ENCODE assay signal across 30 mouse cellular contexts in genomic region chr15:6787236-6787635, GRCm38 (mm10).
DNase-seq lines count a peak whose midpoint lies in the region; ATAC-seq and TF ChIP-seq lines count a peak whose summit lies in the region.
"Had no signal": no experiment of that assay in that cellular context is flagged by ENCODE, and none has a peak within 500 bp of the region (broad histone marks: within the 10 kb centered on the region; RNA-seq: fewer than 3 reads in every experiment).

No protein-coding gene starts in this region.

- peaks cover 36% of the 10 kb centered on the region for H3K36me3 ChIP-seq in heart, embryonic 11.5 days (ENCODE audit: control insufficient read depth, insufficient read depth, low read length)
- peaks cover 80% of the 10 kb centered on the region for H3K36me3 ChIP-seq in forebrain, embryonic 15.5 days

- peak; percentile 66 for ATAC-seq in frontal cortex, adult (ENCODE audit: low TSS enrichment)
- ATAC-seq in heart, embryonic 11.5 days (replicated peaks; ENCODE audit: insufficient number of reproducible peaks, low FRiP score, low TSS enrichment), result no peak
- ATAC-seq in forebrain, embryonic 15.5 days (replicated peaks), result no peak
- ATAC-seq: activated CD4-positive, CD25-positive, alpha-beta regulatory T cell, adult 4 months; CD4-positive, CD25-positive, alpha-beta regulatory T cell, adult 4 months; forebrain, embryonic 14.5 days; Patski had no signal

- no peak overlapping the region for H3K9ac ChIP-seq in heart, embryonic 11.5 days (ENCODE audit: low read depth, low read length)
- H3K9ac ChIP-seq in forebrain, embryonic 15.5 days (replicated peaks), result no peak overlapping the region
- H3K9ac ChIP-seq: embryonic facial prominence, embryonic 13.5 days; embryonic facial prominence, embryonic 15.5 days; forebrain, embryonic 12.5 days had no signal

- H3K9me3 ChIP-seq in heart, embryonic 11.5 days (replicated peaks; ENCODE audit: control insufficient read depth, low read length), result no peaks in the 10 kb centered on the region
- H3K9me3 ChIP-seq in forebrain, embryonic 15.5 days, result no peaks in the 10 kb centered on the region
- H3K9me3 ChIP-seq: embryonic facial prominence, embryonic 13.5 days; embryonic facial prominence, embryonic 15.5 days; forebrain, embryonic 10.5 days; forebrain, embryonic 12.5 days; G1E had no signal

- 92% methylated on average over 10 of the region's 10 CpGs for WGBS in heart, embryonic 11.5 days (ENCODE audit: insufficient replicate concordance)
- 94% methylated on average over 10 of the region's 10 CpGs for WGBS in forebrain, embryonic 15.5 days

- no peaks in the 10 kb centered on the region for H3K27me3 ChIP-seq in heart, embryonic 11.5 days (ENCODE audit: control insufficient read depth, insufficient read depth, low read length)
- no peaks in the 10 kb centered on the region for H3K27me3 ChIP-seq in forebrain, embryonic 15.5 days
- H3K27me3 ChIP-seq: CH12.LX; embryonic facial prominence, embryonic 13.5 days; embryonic facial prominence, embryonic 15.5 days; forebrain, embryonic 12.5 days; Patski had no signal

- DNase-seq in frontal cortex, postnatal 14 days (ENCODE audit: low spot score in 2 of 2), result no peak
- DNase-seq in gastrocnemius, adult 2 months, result peak; percentile 56
- no peak for DNase-seq in gastrocnemius, postnatal 36 days
- peak; percentile 64 for DNase-seq in heart, adult 11 months
- peak; percentile 53 for DNase-seq in brain, adult 2 months (ENCODE audit: low read depth, low spot score)
- DNase-seq: adrenal gland, adult 8-10 months; adrenal gland, postnatal 14 days; adrenal gland, postnatal 36 days; B cell, adult 2 months; cerebellum, adult 11 months; cerebellum, adult 18-20 months; cerebellum, adult 8-10 months; cerebellum, adult 9-11 months; cerebellum, postnatal 14 days; cerebellum, postnatal 36 days; embryo, embryonic 11 days had no signal

- H3K4me2 ChIP-seq in heart, embryonic 11.5 days, result no peak overlapping the region
- H3K4me2 ChIP-seq in forebrain, embryonic 15.5 days (replicated peaks), result no peak overlapping the region
- H3K4me2 ChIP-seq: embryonic facial prominence, embryonic 13.5 days; embryonic facial prominence, embryonic 15.5 days; forebrain, embryonic 12.5 days had no signal

- no peaks in the 10 kb centered on the region for H3K4me1 ChIP-seq in heart, embryonic 11.5 days (ENCODE audit: control insufficient read depth, insufficient read depth, low read length)
- H3K4me1 ChIP-seq in forebrain, embryonic 15.5 days, result no peaks in the 10 kb centered on the region
- H3K4me1 ChIP-seq: embryonic facial prominence, embryonic 13.5 days; embryonic facial prominence, embryonic 15.5 days; forebrain, embryonic 10.5 days; forebrain, embryonic 12.5 days had no signal

- intact Hi-C loops in gastrocnemius, adult 2 months (cut with DNase I), result no loop called here
- intact Hi-C loops in gastrocnemius, postnatal 36 days (cut with DNase I), result no loop called here

- peak overlapping the region; percentile 49 for H3K4me3 ChIP-seq in gastrocnemius, adult 2 months
- H3K4me3 ChIP-seq in heart, embryonic 11.5 days (ENCODE audit: low read depth, low read length), result no peak overlapping the region
- no peak overlapping the region for H3K4me3 ChIP-seq in forebrain, embryonic 15.5 days
- H3K4me3 ChIP-seq: embryonic facial prominence, embryonic 13.5 days; embryonic facial prominence, embryonic 15.5 days; erythroblast, embryonic 14.5 days; forebrain, embryonic 10.5 days; forebrain, embryonic 12.5 days had no signal

- H3K27ac ChIP-seq in gastrocnemius, adult 2 months, result peak overlapping the region; percentile 72
- no peak overlapping the region for H3K27ac ChIP-seq in heart, embryonic 11.5 days (ENCODE audit: low read depth, low read length)
- no peak overlapping the region for H3K27ac ChIP-seq in forebrain, embryonic 15.5 days (replicated peaks)
- H3K27ac ChIP-seq: embryonic facial prominence, embryonic 13.5 days; embryonic facial prominence, embryonic 15.5 days; forebrain, embryonic 10.5 days; forebrain, embryonic 12.5 days had no signal

- no peak for TF ChIP-seq CTCF in gastrocnemius, adult 2 months (IDR thresholded peaks at IDR 0.05)

Comparison
In these comparisons a context has a peak if more than half of its experiments do, and no peak if none do; other contexts are left out.
1. DNase-seq: peak in gastrocnemius, adult 2 months (single experiment), heart, adult 11 months (single experiment) and brain, adult 2 months (single experiment); none in frontal cortex, postnatal 14 days (0 of 2) and gastrocnemius, postnatal 36 days (0 of 2).